Comparison of ENCODE assay signal across 23 mouse cellular contexts in the genomic region with DNA sequence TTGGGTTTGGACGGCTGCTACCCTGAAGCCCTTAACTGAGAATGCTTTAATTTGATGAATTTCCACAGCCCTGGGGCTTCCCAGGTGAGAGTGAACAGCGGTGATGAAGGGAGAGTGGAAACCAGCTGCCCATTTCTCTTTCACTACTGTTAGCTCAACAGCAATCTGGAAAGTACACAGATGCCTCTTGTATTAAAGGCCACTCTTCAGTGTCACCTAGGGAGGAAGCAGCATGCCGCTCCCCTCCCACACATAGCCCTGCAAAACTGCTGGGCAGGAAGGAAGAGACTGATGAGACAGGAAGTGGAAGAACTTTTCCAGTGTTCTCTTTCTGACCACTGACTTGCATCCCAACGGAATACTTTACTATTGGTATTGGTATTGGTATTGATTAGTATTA. TPM values are rescaled to one million over a fixed set of nuclear protein-coding genes. Genes with fewer than 3 reads are reported as not detected.
DNase-seq lines count a peak whose midpoint lies in the region; ATAC-seq and TF ChIP-seq lines count a peak whose summit lies in the region.
"Had no signal": no experiment of that assay in that cellular context is flagged by ENCODE, and none has a peak within 500 bp of the region (broad histone marks: within the 10 kb centered on the region; RNA-seq: fewer than 3 reads in every experiment).

No protein-coding gene starts in this region.

- in situ Hi-C loops in CH12.LX (cut with MboI; ENCODE audit: low pct_ligation_motif_present, low pct_unique_long_range_greater_than_20kb, low sequenced_read_pairs): no loop called here

- no peaks in the 10 kb centered on the region for H3K9me3 ChIP-seq in hindbrain, postnatal 0 days (ENCODE audit: low read length)
- no peaks in the 10 kb centered on the region for H3K9me3 ChIP-seq in hindbrain, embryonic 13.5 days
- no peaks in the 10 kb centered on the region for H3K9me3 ChIP-seq in neural tube, embryonic 13.5 days
- H3K9me3 ChIP-seq in CH12.LX (replicated peaks; ENCODE audit: low read length): no peaks in the 10 kb centered on the region
- H3K9me3 ChIP-seq: heart, embryonic 10.5 days; heart, embryonic 15.5 days; hindbrain, embryonic 15.5 days; limb, embryonic 12.5 days; liver, embryonic 12.5 days; megakaryocyte, embryonic 14.5 days had no signal

- H3K4me3 ChIP-seq in hindbrain, postnatal 0 days (ENCODE audit: low read length): no peak overlapping the region
- H3K4me3 ChIP-seq in hindbrain, embryonic 13.5 days: no peak overlapping the region
- no peak overlapping the region for H3K4me3 ChIP-seq in neural tube, embryonic 13.5 days
- H3K4me3 ChIP-seq in CH12.LX (replicated peaks in 1 of 3; ENCODE audit: low read depth in 2 of 3, low read length in 2 of 3, poor library complexity in 1 of 3): no peak overlapping the region
- H3K4me3 ChIP-seq: heart, embryonic 10.5 days; heart, embryonic 15.5 days; hindbrain, embryonic 15.5 days; limb, embryonic 12.5 days; liver, embryonic 12.5 days; megakaryocyte, embryonic 14.5 days had no signal

- DNase-seq in hindbrain, postnatal 0 days (ENCODE audit: low spot score): no peak
- DNase-seq in neural tube, embryonic 10.5 days (ENCODE audit: extremely low spot score, low spot score): no peak
- DNase-seq in CH12.LX (ENCODE audit: extremely low read depth): no peak
- DNase-seq: cerebellum, adult 11 months; cerebellum, adult 9-10 months; cerebellum, postnatal 36 days; gastrocnemius, postnatal 25 days; heart, adult 11 months; layer of hippocampus, adult 9-11 months; lung, adult 18-20 months; lung, postnatal 4 days had no signal

- H3K79me2 ChIP-seq in CH12.LX (replicated peaks; ENCODE audit: control insufficient read depth, extremely low read depth, insufficient read depth, poor library complexity, severe bottlenecking): no peaks in the 10 kb centered on the region

- 0 out of 2 replicates have a peak, but pooled peaks have one; percentile 4 for ATAC-seq in hindbrain, postnatal 0 days
- no peak for ATAC-seq in hindbrain, embryonic 13.5 days (ENCODE audit: low FRiP score)
- ATAC-seq in neural tube, embryonic 13.5 days (ENCODE audit: low read depth): peak; percentile 23; the same call in 1 of the 2 replicates
- 0 out of 2 replicates have a peak, but pooled peaks have one; percentile 4 for ATAC-seq in megakaryocyte-erythroid progenitor cell, adult 5-6 weeks (replicated peaks; ENCODE audit: low FRiP score, low TSS enrichment, poor library complexity, severe bottlenecking)
- ATAC-seq in monocyte, adult 5-6 weeks (replicated peaks; ENCODE audit: insufficient number of reproducible peaks, low FRiP score, low TSS enrichment, poor library complexity, severe bottlenecking): no peak
- ATAC-seq: intestine, embryonic 16.5 days; liver, embryonic 12.5 days; lung, postnatal 0 days had no signal

- no peak for TF ChIP-seq CTCF in hindbrain, postnatal 0 days (IDR thresholded peaks at IDR 0.05; ENCODE audit: low read depth)
- no peak for TF ChIP-seq CTCF in CH12.LX (conservative IDR thresholded peaks at IDR 0.05 in 1 of 2, IDR thresholded peaks at IDR 0.05 in 1 of 2; ENCODE audit: low read depth in 2 of 2, low read length in 2 of 2)

- no peak overlapping the region for H3K4me2 ChIP-seq in hindbrain, postnatal 0 days (ENCODE audit: low read depth, low read length)
- no peak overlapping the region for H3K4me2 ChIP-seq in hindbrain, embryonic 13.5 days
- no peak overlapping the region for H3K4me2 ChIP-seq in neural tube, embryonic 13.5 days
- H3K4me2 ChIP-seq in CH12.LX (ENCODE audit: insufficient read depth, low read depth, poor library complexity, severe bottlenecking): no peak overlapping the region; the same call in 1 of the 2 replicates
- H3K4me2 ChIP-seq: heart, embryonic 15.5 days; hindbrain, embryonic 15.5 days; liver, embryonic 12.5 days had no signal

- no peaks in the 10 kb centered on the region for H3K27me3 ChIP-seq in hindbrain, postnatal 0 days (ENCODE audit: insufficient read depth, low read length)
- no peaks in the 10 kb centered on the region for H3K27me3 ChIP-seq in hindbrain, embryonic 13.5 days
- no peaks in the 10 kb centered on the region for H3K27me3 ChIP-seq in neural tube, embryonic 13.5 days
- no peaks in the 10 kb centered on the region for H3K27me3 ChIP-seq in CH12.LX (replicated peaks)
- H3K27me3 ChIP-seq: heart, embryonic 15.5 days; hindbrain, embryonic 15.5 days; limb, embryonic 12.5 days; liver, embryonic 12.5 days; megakaryocyte, embryonic 14.5 days had no signal

- no peak; the same call in 1 of the 2 replicates for TF ChIP-seq RAD21 in CH12.LX (IDR thresholded peaks at IDR 0.05; ENCODE audit: low read depth, low read length)

- peaks cover 6% of the 10 kb centered on the region; the same call in 1 of the 2 replicates for H3K4me1 ChIP-seq in hindbrain, postnatal 0 days (ENCODE audit: insufficient read depth, low read length)
- peaks cover 20% of the 10 kb centered on the region for H3K4me1 ChIP-seq in hindbrain, embryonic 13.5 days (replicated peaks)
- H3K4me1 ChIP-seq in neural tube, embryonic 13.5 days (replicated peaks): peaks cover 23% of the 10 kb centered on the region
- peaks cover 10 to 15% of the 10 kb centered on the region in 2 experiments for H3K4me1 ChIP-seq in CH12.LX (ENCODE audit: control insufficient read depth in 1 of 2, insufficient read depth in 2 of 2)

- no peak for TF ChIP-seq POLR2A in CH12.LX (IDR thresholded peaks at IDR 0.05; ENCODE audit: low read depth, low read length)

- dilution Hi-C loops in CH12.LX (cut with MboI; ENCODE audit: extremely low pct_ligation_motif_present, extremely low pct_unique_long_range_greater_than_20kb, low sequenced_read_pairs): no loop called here

- H3K36me3 ChIP-seq in hindbrain, postnatal 0 days (ENCODE audit: insufficient read depth, low read length): no peaks in the 10 kb centered on the region
- H3K36me3 ChIP-seq in hindbrain, embryonic 13.5 days: peaks cover 7% of the 10 kb centered on the region; the same call in 1 of the 2 replicates
- no peaks in the 10 kb centered on the region for H3K36me3 ChIP-seq in neural tube, embryonic 13.5 days
- H3K36me3 ChIP-seq in CH12.LX (replicated peaks in 1 of 2; ENCODE audit: control insufficient read depth in 1 of 2, insufficient read depth in 1 of 2, low read length in 1 of 2): peaks cover 0 to 10% of the 10 kb centered on the region in 2 experiments
- H3K36me3 ChIP-seq: heart, embryonic 10.5 days; heart, embryonic 15.5 days; hindbrain, embryonic 15.5 days; liver, embryonic 12.5 days had no signal

- 80% methylated on average over 4 of the region's 4 CpGs for WGBS in hindbrain, postnatal 0 days
- WGBS in hindbrain, embryonic 13.5 days: 77% methylated on average over 4 of the region's 4 CpGs
- WGBS in neural tube, embryonic 13.5 days: 87% methylated on average over 4 of the region's 4 CpGs

- peak; percentile 69 for TF ChIP-seq EP300 in CH12.LX (IDR thresholded peaks at IDR 0.05; ENCODE audit: low read length)

- H3K9ac ChIP-seq in hindbrain, postnatal 0 days (replicated peaks; ENCODE audit: low read length): no peak overlapping the region
- H3K9ac ChIP-seq in hindbrain, embryonic 13.5 days: no peak overlapping the region
- H3K9ac ChIP-seq in neural tube, embryonic 13.5 days: no peak overlapping the region
- no peak overlapping the region for H3K9ac ChIP-seq in CH12.LX (ENCODE audit: insufficient read depth, low read depth)
- H3K9ac ChIP-seq: heart, embryonic 15.5 days; hindbrain, embryonic 15.5 days; limb, embryonic 12.5 days; liver, embryonic 12.5 days had no signal

- H3K27ac ChIP-seq in hindbrain, postnatal 0 days: no peak overlapping the region
- no peak overlapping the region for H3K27ac ChIP-seq in hindbrain, embryonic 13.5 days
- no peak overlapping the region for H3K27ac ChIP-seq in neural tube, embryonic 13.5 days (replicated peaks)
- no peak overlapping the region for H3K27ac ChIP-seq in CH12.LX (ENCODE audit: insufficient read depth, low read depth)
- H3K27ac ChIP-seq: heart, embryonic 15.5 days; hindbrain, embryonic 15.5 days; liver, embryonic 12.5 days had no signal

TF ChIP-seq in CH12.LX, 34 proteins besides CTCF, POLR2A, EP300 and RAD21 (continues in another document):
- TF ChIP-seq ELF1 (IDR thresholded peaks at IDR 0.05; ENCODE audit: low read depth, low read length): peak; percentile 53; the same call in 1 of the 2 replicates
- peak; percentile 68 for TF ChIP-seq IRF4 (IDR thresholded peaks at IDR 0.05; ENCODE audit: low read depth, low read length)
- TF ChIP-seq MXI1 (IDR thresholded peaks at IDR 0.05; ENCODE audit: low read depth, low read length): no peak
- TF ChIP-seq CHD2 (IDR thresholded peaks at IDR 0.05; ENCODE audit: low read length): peak; percentile 38; the same call in 1 of the 2 replicates
- TF ChIP-seq E2F4 (IDR thresholded peaks at IDR 0.05; ENCODE audit: insufficient replicate concordance, low read depth, low read length): no peak
- peak; percentile 73; the same call in 1 of the 2 replicates for TF ChIP-seq RCOR1 (conservative IDR thresholded peaks at IDR 0.05; ENCODE audit: low read depth, low read length)
- peak; percentile 1; the same call in 1 of the 2 replicates for TF ChIP-seq ETS1 (conservative IDR thresholded peaks at IDR 0.05; ENCODE audit: low read depth, low read length)

RNA-seq across cellular contexts. Expression of a gene that starts 36.5 kb away (rescaled TPM):
- 2.9 and 8.2 TPM in 2 replicates for total RNA-seq in hindbrain, postnatal 0 days (2014; rRNA removed)
- polyA plus RNA-seq in hindbrain, postnatal 0 days (2015; fragmentation: Nextera tagmentation; extraction: Ambion mirVana): 9.7 and 10.1 TPM in 2 replicates
- polyA plus RNA-seq in hindbrain, embryonic 13.5 days (2015; fragmentation: Nextera tagmentation; extraction: Ambion mirVana): 10.1 and 11.2 TPM in 2 replicates
- polyA plus RNA-seq in neural tube, embryonic 13.5 days (2015; fragmentation: Nextera tagmentation; extraction: Ambion mirVana): 11.3 and 13.7 TPM in 2 replicates
- total RNA-seq in CH12.LX (2012; rRNA removed) (not detected in 2 replicates), CH12.LX (2014; rRNA removed) (not detected in 2 replicates)
- not detected in 2 replicates for polyA plus RNA-seq in CH12.LX (2012; ENCODE audit: insufficient read length, low read depth)
- total RNA-seq in megakaryocyte-erythroid progenitor cell, adult 5-6 weeks (2014; fragmentation: Nextera tagmentation): not detected in 2 replicates
- 1.9 TPM in 1 of 2 replicates, not detected in the other for total RNA-seq in megakaryocyte-erythroid progenitor cell, adult 5-6 weeks (2017)
- total RNA-seq in monocyte, adult 5-6 weeks (2017): not detected in 3 replicates

RNA-seq across cellular contexts. Expression of a gene that starts 37.2 kb away (rescaled TPM):
- 5.8 and 9.3 TPM in 2 replicates for total RNA-seq in hindbrain, postnatal 0 days (2014; rRNA removed)
- polyA plus RNA-seq in hindbrain, postnatal 0 days (2015; fragmentation: Nextera tagmentation; extraction: Ambion mirVana): 34.9 and 36.9 TPM in 2 replicates
- 34.6 and 40.1 TPM in 2 replicates for polyA plus RNA-seq in hindbrain, embryonic 13.5 days (2015; fragmentation: Nextera tagmentation; extraction: Ambion mirVana)
- 34.8 and 36.6 TPM in 2 replicates for polyA plus RNA-seq in neural tube, embryonic 13.5 days (2015; fragmentation: Nextera tagmentation; extraction: Ambion mirVana)
- total RNA-seq in CH12.LX (2012; rRNA removed) (54.4 and 73.3 TPM in 2 replicates), CH12.LX (2014; rRNA removed) (58.6 and 67.1 TPM in 2 replicates)
- polyA plus RNA-seq in CH12.LX (2012; ENCODE audit: insufficient read length, low read depth): 188 and 208 TPM in 2 replicates
- 33.5 and 44.3 TPM in 2 replicates for total RNA-seq in megakaryocyte-erythroid progenitor cell, adult 5-6 weeks (2014; fragmentation: Nextera tagmentation)
- 38.1 and 49.5 TPM in 2 replicates for total RNA-seq in megakaryocyte-erythroid progenitor cell, adult 5-6 weeks (2017)
- 3.6 to 17.7 TPM (median 11.7 TPM) in 3 replicates for total RNA-seq in monocyte, adult 5-6 weeks (2017)

Comparison
In these comparisons a context has a peak if more than half of its experiments do, and no peak if none do; other contexts are left out.
1. ATAC-seq: peak in hindbrain, postnatal 0 days (single experiment), neural tube, embryonic 13.5 days (single experiment) and megakaryocyte-erythroid progenitor cell, adult 5-6 weeks (single experiment); none in hindbrain, embryonic 13.5 days (single experiment) and monocyte, adult 5-6 weeks (single experiment).